Mouse (Mus musculus): ENCODE data around the gene Ibsp.
A peak's percentile ranks its signal among the peaks of the same experiment; 100 is the strongest.

Ibsp gene

GRCm38 (mm10) chr5:104344526-104345240 lies 45.7 kb downstream of the Ibsp start:
- DNase-seq, result peak; percentile 74

- peak; percentile 95 for DNase-seq
These were observed 46.3 kb downstream of the Ibsp start for GRCm38 (mm10) chr5:104345241-104345630.

- peak; percentile 49 for DNase-seq
These were observed 52.1 kb downstream of the Ibsp start for GRCm38 (mm10) chr5:104351041-104351440.

- peak; percentile 85 for DNase-seq
These were observed 52.9 kb downstream of the Ibsp start for GRCm38 (mm10) chr5:104351874-104352273.

- no peak for DNase-seq
These were observed 58.6 kb downstream of the Ibsp start for GRCm38 (mm10) chr5:104357575-104357974.

GRCm38 (mm10) chr5:104358592-104358991 lies 59.6 kb downstream of the Ibsp start:
- no peak for DNase-seq

- no peak for DNase-seq
These were observed 60.3 kb downstream of the Ibsp start for GRCm38 (mm10) chr5:104359257-104359656.
